Mouse (Mus musculus): ENCODE results near the gene Glyatl3. TPM values are rescaled to one million over a fixed set of nuclear protein-coding genes. Genes with fewer than 3 reads are reported as not detected.

Gene Glyatl3
- polyA plus RNA-seq, 3 experiments from 2014 or later: not detected

Other genes starting within 250 kb of the Glyatl3 start
- not detected for gene Esp1, start 187.2 kb downstream of the Glyatl3 start, polyA plus RNA-seq (2017; shearing (Covaris generic))
- gene Crisp2, start 107.3 kb downstream of the Glyatl3 start, polyA plus RNA-seq (2017; shearing (Covaris generic)): not detected
- gene Rhag, start 103.2 kb downstream of the Glyatl3 start, polyA plus RNA-seq (2017; shearing (Covaris generic)): not detected
- 1 to 10 TPM in 1 of 3 experiments, not detected in 2; 1.8 TPM for gene 9130008F23Rik, start 33.8 kb downstream of the Glyatl3 start, polyA plus RNA-seq (2017; shearing (Covaris generic))
- gene Mut, start 20.3 kb upstream of the Glyatl3 start, polyA plus RNA-seq (2017; shearing (Covaris generic)): 10 to 100 TPM; 15.8 to 17.2 (median 16.3) TPM
- gene Cenpq, start 20.7 kb upstream of the Glyatl3 start, polyA plus RNA-seq (2017; shearing (Covaris generic)): 10 to 100 TPM; 35.5 to 43.5 (median 40.1) TPM

All from inflammation-experienced regulatory T-cells, adult 6 months (primary cell).